Mouse (Mus musculus): Measurements from ENCODE around the gene Hyou1.
"Not testable (repeated sequence)": the region's sequence is repeated elsewhere in the genome, so short reads cannot be mapped to it uniquely, and the experiment has no call there.

The Hyou1 gene

GRCm38 (mm10) chr9:44406906-44407751 lies 27.8 kb downstream of the Hyou1 start, which contains the start of the genes Rps25 and Trappc4:
Rps25 (plus strand) TSS chr9:44407139.
Trappc4 (minus strand) TSS chr9:44407600.
- DNase-seq = peak; percentile 95 to 97

- no peak for DNase-seq
Measured at GRCm38 (mm10) chr9:44407752-44408097, 28.4 kb downstream of the Hyou1 start.

- DNase-seq = not testable (repeated sequence)
Measured at GRCm38 (mm10) chr9:44408693-44409092, 29.4 kb downstream of the Hyou1 start.

- DNase-seq = no peak
Measured at GRCm38 (mm10) chr9:44410647-44411336, 31.5 kb downstream of the Hyou1 start.

- DNase-seq = no peak
Measured at GRCm38 (mm10) chr9:44411601-44412130, 32.4 kb downstream of the Hyou1 start.

GRCm38 (mm10) chr9:44412306-44412705 lies 33.0 kb downstream of the Hyou1 start:
- no peak for DNase-seq

GRCm38 (mm10) chr9:44412781-44413180 lies 33.5 kb downstream of the Hyou1 start:
- DNase-seq = no peak

GRCm38 (mm10) chr9:44417156-44417891 lies 38.0 kb downstream of the Hyou1 start:
- DNase-seq = no peak

- DNase-seq = peak; percentile 97
Measured at GRCm38 (mm10) chr9:44417892-44418363, 38.6 kb downstream of the Hyou1 start.

- DNase-seq = no peak
Measured at GRCm38 (mm10) chr9:44418519-44419385, 39.5 kb downstream of the Hyou1 start, which contains the start of gene Ccdc84. Ccdc84 (minus strand) TSS chr9:44418569.

GRCm38 (mm10) chr9:44419730-44420129 lies 40.4 kb downstream of the Hyou1 start:
- DNase-seq = not testable (repeated sequence)

- no peak for DNase-seq
Measured at GRCm38 (mm10) chr9:44420280-44420898, 41.1 kb downstream of the Hyou1 start.

GRCm38 (mm10) chr9:44423576-44423975 lies 44.3 kb downstream of the Hyou1 start:
- no peak for DNase-seq

- no peak for DNase-seq
Measured at GRCm38 (mm10) chr9:44432577-44433185, 53.4 kb downstream of the Hyou1 start.

- no peak for DNase-seq
Measured at GRCm38 (mm10) chr9:44435747-44436146, 56.5 kb downstream of the Hyou1 start.

GRCm38 (mm10) chr9:44440961-44441360 lies 61.7 kb downstream of the Hyou1 start, which contains the start of gene Foxr1:
Foxr1 (minus strand) TSS chr9:44441136.
- no peak for DNase-seq

All from kidney, postnatal 25 days (tissue).